Mouse (Mus musculus) retina, postnatal 1 day (tissue): ENCODE results near the gene Pde11a.
A peak's percentile ranks its signal among the peaks of the same experiment; 100 is the strongest.

Source experiments
- DNase-seq: peaks from one replicate; pipeline ENCODE4 v3.0.0-alpha.2; 2012

Pde11a gene

DNA sequence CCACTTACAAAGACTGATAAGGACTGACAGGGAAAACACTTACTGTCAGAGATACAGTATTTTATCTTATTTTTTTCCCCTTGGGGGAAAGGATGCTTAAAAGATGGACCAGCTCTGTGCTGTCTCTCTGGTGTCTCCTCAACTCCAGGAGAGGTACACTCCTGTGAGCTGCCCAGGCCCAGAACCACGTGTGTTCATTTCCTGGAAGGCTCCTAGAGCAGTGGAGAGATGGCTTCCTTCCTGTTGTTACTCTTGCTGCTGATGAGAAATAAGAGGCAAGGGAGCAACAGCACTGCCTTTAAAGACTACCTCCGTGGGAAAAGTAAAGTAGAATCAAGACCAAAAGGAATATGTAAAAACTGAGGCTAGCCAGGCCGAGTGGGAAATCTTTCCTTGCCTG is 205.6 kb downstream of the Pde11a start:
- no peak for DNase-seq

DNA sequence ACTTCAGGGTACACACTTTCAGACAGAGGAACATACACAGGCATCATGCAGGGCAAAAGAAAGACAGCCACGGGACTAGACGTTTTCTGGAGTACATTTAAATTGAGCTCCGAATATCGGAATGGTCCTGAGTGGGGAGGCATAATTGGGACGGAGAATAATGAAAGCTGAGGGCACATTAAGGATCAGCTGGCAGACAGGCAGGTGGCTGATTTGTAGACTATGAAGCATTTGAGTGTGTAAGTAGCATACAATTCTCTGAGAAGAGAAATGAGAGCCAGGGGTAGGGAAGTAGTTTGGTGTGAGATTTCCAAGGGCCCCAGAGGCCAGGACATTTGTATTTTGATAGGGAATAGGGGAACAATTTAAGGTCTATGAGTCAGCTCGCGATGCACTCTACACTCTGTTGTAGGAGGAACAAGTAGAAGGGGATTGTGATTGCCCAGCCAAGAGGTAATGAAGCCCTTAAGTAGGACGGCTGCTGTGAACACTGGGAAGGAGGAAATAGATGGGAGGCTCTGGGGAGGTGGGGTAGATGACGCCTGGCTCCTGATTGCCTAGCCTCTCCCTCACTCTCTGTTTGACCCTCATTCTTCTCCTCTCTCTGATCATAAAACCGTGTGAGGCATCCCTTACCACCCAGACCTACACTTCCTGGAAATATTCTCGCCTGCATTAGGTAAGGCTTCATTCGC is 208.5 kb downstream of the Pde11a start:
- DNase-seq: peak; percentile 59

DNA sequence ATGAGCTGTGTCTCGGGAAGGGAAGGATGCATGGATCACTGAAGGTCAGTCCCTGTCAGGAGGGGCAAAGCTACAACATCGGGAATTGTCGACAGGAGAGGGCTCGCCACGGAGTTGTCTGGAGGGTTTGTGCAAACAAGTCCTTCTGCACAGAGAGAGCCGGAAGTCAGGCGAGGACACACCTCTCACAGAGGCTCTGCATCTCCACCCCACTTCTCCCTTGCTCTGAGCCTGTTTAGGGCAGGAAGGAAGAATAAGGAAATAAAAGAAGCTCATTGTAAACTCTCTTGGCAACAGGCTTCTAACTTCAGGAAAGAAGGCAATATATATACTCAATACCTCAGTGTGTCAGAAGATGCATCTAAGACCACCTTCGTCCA is 209.5 kb downstream of the Pde11a start:
- DNase-seq: no peak

DNA sequence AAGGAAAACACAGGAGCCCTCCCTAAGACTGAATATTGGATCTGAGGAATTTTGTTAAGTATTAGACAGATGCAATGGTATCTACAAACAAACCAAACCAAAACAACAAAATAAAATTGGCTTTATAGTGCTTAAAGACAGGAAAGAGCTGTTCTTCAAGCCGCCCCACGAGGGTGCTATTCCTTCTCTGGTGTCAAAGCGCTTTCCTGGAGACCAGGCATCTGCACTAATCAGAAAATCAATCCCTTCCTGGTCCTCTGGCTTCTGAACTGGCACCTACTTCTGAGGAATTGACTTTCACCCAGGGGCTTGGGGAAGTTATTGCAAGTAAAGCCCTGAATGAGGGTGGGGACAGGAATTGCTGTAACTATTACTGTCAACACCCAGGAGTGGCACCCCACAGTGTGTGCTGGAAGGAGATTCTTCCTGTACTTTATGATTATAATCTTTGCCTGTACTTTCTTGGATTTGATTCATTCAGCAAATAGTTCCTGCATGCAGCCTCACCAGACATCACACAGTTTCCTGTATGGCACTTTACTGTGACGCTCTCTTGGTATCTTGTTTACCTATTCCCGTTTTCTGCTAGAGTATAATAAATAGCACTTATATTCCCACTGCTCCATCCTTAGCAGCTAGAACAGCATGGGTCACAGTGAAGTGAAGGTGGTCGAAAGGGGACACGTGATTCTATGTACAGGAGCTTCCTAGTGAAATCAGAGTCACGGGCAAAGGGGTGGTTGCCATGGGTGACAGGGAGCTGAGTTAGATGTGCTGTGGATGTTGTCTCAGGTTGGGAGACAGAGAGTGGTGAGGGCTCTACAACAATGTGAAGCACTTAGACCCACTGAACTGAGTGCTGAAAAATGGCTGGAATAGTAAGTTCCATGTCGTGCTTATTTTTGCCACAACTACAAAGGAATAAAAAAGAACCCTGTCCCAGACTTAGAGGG is 210.2 kb downstream of the Pde11a start:
- DNase-seq: peak; percentile 56

DNA sequence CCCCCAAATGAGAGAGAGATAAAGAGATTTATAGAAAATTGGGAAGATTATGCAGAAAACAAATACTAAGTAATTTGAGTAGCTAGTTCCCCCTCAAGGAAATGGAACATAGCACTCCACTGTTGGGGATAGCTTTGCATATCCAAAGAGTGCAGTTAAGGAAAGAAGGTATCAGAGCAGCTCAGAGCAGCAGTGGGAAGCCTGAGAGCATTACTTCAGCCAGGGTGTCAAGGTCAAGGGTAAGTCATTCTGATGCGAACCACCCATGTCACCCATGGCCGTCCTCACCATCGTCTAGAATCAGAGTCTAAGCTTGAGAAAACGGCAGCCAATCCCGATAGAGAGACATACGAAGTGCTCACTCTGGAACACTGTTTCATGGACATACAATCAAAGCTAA is 211.9 kb downstream of the Pde11a start:
- no peak for DNase-seq

DNA sequence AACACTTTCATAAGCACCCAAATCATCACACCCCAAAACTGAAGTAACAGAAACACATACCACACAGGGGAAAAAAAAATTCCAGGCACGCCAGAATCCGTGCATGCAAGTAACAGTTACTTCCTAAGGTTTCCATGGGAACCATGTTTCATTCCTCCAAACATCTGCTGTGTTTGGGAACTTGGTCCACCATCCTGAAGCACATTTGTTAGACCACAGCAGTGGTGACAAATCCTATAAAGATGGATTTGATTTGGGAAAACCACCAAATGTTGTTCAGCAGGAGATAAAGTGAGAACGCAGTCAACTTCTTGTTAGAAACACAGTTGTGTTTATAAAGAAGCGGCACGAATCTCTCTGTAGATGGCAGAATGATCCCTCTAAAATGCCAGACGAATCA is 213.8 kb downstream of the Pde11a start:
- no peak for DNase-seq

DNA sequence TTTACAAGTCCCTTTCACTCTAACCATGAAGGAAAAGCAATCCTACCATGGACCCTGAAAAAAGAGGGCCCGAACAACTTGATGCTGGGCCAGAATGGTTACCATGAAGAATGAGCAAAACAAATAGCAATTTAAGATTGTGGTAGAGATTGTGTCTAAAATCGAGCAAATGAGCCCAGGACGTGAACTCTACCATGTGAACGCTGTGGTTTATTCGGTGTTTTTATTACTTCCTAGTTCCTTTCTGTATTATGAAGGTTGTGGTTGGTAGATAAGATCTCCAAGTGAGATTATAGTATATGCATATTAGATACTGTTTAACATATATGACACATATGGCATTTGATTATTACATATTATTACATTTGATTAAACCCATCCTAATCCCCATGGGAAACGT is 216.4 kb downstream of the Pde11a start:
- DNase-seq: no peak

DNA sequence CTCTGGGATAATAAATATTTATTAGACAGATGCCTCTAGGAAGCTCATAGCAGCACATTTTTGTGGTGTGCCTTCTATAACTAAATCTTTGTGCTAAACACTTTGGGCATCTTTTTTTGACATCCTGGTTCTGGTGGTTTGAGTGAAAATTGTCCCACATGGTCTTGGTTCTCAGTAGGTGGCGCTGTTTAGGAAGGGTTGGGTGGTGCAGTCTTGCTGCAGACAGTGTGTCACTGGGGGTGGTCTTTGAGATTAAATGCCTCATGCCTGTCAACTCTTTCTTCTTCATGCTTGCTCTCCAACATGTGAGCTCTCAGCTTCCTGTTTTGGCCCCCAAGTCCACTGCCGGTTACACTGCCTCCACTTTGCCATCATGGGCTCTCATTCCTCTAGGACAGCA is 218.7 kb downstream of the Pde11a start:
- no peak for DNase-seq

DNA sequence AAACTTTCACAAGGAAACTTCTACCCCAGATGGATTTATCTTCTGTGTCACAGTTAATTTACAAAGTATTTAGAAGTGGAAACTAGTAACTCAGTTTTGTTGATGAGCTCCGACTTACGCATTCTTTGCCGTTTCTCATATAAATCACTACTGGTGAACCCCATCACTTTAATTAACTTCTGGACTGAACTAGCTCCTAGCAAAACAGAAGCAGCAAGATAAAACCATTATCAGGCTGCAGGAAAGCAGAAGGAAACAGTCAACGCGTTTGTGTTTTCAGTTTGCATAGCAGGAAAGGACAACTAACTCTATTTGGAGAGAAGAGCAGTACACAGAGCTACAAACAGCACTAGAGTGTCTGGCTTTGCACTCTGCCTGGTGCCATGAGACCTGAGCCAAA is 220.1 kb downstream of the Pde11a start:
- DNase-seq: no peak

DNA sequence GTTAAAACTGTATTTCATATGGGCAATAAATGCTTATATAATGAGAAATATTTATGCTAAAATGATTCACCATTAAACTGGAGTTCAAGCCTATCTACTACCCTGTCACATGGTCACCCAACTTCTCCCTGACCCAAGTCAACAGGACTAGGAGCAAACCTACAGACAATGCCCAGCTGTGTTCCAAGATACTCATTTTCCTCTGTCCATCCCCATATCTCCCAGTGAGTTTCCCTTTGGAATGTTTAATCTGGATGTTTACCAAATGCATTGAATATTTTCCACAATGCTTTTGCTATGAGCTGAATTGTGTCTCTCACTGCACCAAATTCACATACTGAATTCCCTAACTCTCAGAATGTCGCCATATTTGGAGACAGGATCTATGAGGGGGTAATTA is 221.4 kb downstream of the Pde11a start:
- no peak for DNase-seq

DNA sequence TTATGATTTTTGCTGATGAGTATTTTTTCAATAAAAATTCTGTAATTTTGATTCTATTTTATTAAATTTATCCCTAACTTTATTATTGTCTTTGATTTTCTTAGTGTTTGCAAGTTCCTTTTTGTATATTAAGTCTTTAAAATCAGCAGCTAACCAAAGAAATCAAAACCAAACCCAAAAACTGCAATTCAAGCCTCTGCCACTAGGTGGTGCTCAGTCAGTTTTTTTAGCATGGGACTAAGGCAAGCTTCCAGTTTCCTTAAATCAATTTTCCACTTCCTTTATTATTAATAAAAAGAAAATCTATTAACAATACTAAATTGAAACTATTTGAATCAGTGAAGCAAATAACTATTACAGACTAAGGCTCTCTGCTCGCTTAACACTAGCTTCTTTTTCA is 222.9 kb downstream of the Pde11a start:
- DNase-seq: peak; percentile 73

DNA sequence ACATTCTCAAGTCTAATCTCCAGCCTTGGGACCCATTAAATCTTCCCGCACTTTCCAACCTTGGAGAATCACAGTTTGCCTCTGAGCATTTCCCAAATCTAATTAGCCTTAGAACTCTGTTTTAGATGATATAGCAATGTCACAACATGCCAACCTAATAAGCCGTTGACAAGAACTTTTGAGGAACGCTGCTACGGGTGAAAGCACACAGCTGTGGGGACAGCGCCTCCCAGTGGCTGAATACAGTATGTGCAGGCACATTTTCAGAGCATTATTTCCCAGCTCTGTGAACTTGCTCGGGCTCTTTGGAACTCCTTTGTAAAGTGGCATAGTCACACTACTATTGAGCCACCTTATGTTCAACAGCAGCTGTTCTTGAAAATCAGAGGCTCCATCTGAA is 223.8 kb downstream of the Pde11a start:
- peak; percentile 59 for DNase-seq

DNA sequence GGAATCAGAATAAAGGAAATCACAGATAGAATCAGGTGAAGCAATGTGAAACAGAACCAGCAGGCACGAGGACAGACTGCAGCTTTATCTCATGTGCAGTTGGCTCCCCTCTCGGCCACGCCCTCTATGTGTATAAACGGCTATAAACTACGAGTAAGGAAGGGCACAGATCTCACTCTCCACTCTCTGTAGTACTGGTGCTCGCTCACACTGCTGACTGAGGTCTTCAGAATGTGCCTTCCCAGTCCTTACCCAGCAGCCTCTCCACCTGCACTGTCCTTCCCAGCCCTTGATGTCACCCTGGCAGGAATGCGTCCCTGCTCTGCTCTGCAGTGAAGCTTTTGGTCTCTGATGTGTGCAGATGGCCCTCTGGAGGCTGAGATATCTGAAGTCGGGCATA is 228.9 kb downstream of the Pde11a start:
- no peak for DNase-seq

DNA sequence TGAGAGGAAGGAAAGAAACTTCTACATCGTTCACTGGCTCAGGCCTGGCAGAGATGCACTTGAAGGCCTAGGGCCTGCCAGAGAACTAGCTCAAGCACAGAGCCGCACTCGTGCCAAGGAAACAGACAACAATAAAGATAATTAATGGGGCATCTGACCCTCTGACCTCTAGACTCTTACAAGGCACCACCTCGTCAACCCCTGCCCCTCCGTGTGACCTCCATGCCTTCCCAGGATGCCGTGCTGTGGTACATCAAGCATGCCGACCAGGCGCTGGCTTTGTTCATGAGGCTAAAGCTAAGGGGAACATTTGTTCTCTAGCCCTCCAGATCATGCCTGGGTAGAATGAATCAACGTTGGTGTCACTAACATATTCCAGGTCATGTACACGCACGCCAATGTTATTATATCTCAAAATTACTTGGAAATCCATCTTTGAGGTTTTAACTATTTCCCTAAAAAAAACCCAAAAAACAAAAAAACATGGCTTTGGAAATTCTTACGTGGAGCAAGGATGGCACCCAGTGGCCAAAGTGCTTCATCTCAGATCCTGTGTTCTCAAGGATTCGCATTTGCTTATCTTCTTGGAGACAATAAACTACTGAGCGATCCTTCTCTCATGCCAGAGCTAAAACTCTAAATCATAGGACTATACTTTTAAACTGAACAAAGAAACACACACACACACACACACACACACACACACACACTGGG is 236.5 kb downstream of the Pde11a start:
- peak; percentile 36 for DNase-seq

DNA sequence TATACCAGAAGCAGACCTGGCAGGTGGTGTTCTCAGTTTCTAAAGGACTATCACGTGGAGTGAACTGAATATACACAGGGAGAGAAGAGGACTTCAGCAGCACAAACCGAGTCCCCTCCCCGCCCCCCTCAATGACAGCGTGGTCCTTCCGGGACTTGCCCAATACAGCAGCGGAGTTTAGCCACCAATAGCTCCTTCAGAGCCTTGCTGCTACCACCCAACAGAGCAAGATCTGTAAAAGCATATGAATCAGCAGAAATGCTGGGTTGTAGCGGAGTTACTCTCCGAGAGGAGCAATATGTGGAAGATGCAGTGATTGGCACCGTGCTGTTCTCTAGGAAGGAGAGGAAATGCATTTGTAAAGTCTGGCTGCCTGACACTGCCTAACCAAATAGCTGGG is 238.0 kb downstream of the Pde11a start:
- DNase-seq: no peak

DNA sequence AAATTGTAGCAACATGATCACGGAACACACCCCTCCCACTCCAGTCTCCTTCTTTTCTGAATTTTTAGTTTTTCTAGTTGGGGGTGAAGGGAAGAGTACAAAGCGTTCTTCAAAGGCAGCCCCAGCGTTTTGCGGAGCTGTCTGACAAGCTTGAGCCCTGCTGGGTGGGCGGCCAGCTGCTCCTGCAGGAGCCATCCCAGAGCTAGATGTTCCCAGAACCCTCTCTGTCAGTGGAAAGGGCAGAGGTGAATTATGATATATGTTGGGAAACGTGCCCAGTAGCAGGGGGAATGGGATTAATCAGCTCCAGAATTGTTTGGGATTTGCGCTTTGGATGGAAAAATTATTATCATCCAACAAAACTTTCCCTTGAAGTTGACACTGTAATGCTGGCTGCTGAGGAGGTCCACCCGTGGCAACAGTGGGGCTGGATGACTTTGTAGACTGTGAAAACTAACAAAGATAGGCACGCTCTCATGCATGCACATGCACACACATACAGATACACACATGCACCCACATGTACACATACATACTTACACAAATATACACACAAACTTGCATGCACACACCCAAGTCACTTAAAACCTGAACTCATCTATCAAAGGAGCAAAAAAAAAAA is 238.7 kb downstream of the Pde11a start:
- no peak for DNase-seq

DNA sequence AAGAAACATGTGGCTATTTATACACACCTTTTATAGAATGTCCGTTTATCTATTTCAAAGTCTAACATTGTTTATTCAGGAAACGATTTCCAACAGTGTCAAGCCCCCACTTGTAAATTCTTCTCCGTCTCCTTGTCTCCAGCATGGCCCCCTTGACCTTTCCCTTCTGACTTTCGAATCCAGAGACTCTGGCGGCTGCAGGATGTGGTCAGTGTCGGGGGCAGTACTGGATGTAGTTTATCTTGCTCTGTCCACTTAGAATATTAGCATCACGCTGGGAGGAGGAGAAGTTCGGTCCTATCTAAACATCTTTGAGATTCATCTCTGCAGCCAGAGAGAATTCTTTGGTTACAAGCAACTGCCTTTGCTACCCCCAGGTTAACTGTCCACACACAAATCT is 240.2 kb downstream of the Pde11a start:
- no peak for DNase-seq

DNA sequence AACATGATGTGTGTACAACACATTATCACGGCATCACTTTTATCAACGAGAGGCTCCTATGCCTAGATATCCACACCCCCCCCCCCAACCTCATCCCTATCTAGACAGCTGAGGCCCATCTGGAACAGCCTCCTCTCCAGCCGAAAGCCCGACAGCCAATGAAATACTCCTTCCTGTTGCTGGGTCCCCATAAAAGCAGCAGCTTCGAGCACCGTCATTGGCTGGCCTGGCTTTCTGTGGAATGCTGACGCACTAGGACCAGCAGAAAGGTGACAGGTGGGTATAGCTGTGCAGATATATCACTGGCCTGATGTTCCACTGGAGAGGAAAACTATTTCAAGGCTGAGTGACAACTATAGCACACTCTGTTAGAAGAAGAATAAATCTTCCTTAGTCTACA is 240.7 kb downstream of the Pde11a start:
- no peak for DNase-seq

DNA sequence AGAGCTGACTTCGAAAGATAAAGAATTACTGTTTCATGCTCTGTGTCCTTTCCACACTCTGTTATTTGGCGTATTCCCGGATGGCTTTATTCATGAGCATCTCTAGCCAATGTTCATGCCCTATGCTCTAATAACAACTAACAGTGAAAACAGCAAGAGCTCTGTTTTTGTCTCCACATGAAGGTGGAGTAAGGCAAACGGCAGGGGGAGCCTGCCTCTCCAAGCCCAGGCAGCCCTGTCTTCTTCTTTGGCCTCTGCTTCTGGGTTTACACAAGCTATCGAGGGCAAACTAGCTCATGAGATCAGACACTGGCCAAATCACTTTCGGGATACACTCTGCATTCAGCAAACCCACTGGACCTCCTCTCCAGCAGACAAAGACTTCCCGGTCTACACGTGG is 241.3 kb downstream of the Pde11a start:
- no peak for DNase-seq

DNA sequence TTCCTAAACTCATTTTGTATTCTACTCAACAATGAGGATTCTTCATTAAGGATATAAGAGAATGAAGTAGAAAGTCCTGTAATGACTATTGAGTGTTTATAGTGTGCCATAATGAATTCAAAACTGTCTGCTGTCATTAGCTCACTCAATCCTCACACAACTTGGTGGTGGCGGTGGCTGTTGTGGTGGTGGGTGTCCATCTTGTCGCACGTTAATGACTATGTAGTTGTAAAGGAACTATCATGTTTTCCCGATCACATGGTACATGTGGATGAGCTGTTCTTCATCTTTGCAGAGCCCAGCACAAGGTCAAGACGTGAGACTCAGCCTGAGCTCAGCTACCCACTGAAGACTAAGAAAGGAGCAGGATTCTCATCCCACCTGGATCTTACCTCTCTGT is 242.7 kb downstream of the Pde11a start:
- no peak for DNase-seq

DNA sequence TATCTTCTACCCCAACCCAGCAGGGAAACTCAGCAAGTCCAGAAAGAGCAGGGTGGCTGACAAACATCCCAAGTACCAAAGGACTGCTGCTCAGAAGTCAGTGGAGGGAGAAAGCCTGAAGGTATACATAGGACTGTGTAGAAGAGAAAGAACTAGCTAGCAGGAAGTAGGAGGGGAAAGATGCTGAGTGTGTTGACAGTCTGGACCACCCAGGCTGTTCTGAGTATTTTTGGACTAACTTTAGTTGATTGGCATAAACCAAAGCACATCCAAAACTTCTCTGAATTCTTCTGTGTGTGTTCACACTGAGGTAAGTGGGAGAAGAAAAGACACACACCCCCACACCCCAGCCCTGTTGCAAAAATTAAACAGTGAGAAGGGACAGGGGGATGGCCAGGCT is 248.1 kb downstream of the Pde11a start:
- no peak for DNase-seq

DNA sequence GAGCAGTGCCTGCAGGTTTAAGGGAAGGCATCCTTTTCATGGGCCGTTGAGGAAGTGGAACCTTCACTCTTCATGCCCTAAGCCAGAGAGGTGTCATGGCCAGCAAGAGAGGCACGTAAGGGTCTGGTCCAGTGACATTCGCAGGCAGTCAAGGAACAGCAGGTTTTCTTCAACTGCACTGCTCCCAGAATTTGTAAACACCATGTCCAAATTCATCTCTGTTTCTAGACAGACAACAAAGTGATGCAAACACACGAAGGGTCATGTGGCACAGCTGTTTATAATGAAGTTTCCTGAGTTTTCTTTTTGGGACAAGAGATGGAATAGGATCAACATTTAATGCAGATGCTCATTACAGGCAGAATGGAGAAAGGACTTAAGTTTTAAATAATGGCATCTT is 249.7 kb downstream of the Pde11a start:
- DNase-seq: no peak

DNA sequence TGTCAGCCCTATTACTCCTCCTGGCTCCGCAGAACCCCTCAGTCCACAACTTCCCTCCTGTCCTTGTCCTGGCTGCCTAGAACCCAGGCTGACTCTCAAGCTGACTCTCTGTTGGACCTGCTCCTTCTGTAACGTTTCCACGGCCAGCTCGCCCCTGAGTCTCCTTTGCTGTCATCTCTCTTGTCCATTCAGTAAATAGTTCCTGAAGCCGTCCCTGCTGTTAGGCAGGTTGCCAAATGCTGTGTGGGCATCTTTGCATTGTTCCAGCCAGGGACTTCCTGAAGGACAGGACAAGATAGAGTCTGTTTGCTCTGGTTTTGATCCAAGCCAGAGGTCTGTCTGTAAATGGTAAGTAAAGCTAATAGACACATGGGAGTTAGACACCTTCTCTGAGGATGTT is 250.2 kb downstream of the Pde11a start:
- DNase-seq: no peak
